Mouse (Mus musculus): ENCODE results near the gene A730071L15Rik. TPM values are rescaled to one million over a fixed set of nuclear protein-coding genes. Genes with fewer than 3 reads are reported as not detected.

Gene A730071L15Rik
- total and polyA plus RNA-seq, 3 experiments, result 0.42 TPM; not detected in 2

DNA sequence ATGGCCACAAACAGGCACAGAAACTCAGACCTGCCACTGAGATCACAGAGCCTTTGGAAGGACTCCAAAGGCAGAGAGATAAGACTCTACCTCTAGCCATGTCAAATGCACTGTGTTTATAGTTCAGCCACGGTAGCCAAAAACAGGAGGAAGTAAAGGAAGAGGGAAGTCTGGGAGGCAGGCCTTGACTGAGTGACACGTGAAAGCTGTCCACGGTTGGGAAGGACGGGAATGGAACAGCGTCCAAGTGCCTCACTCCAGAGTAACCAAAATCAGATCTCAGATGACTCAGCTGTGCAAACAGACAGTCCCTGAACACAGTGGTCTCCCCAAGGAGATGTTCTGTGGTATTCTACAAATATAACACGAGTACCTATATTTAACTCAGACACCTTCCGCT lies 25.1 kb upstream of the A730071L15Rik start (continued):
- no peak for TF ChIP-seq MAZ (IDR thresholded peaks at IDR 0.05; ENCODE audit: low read depth, low read length)
- TF ChIP-seq RAD21 (IDR thresholded peaks at IDR 0.05; ENCODE audit: low read depth, low read length), result no peak
- TF ChIP-seq E2F4 (IDR thresholded peaks at IDR 0.05; ENCODE audit: insufficient replicate concordance, low read depth, low read length), result no peak
- TF ChIP-seq CHD2 (IDR thresholded peaks at IDR 0.05; ENCODE audit: low read length), result no peak
- TF ChIP-seq NRF1 (IDR thresholded peaks at IDR 0.05; ENCODE audit: low read depth, low read length), result no peak
- no peak for TF ChIP-seq PAX5 (IDR thresholded peaks at IDR 0.05; ENCODE audit: low read length)
- no peak for TF ChIP-seq POLR2AphosphoS2 (IDR thresholded peaks at IDR 0.05; ENCODE audit: low read depth, low read length)
- TF ChIP-seq CTCF (conservative IDR thresholded peaks at IDR 0.05 in 1 of 2, IDR thresholded peaks at IDR 0.05 in 1 of 2; ENCODE audit: low read depth in 2 of 2, low read length in 2 of 2), result no peak
- peak; percentile 69 for TF ChIP-seq EP300 (IDR thresholded peaks at IDR 0.05; ENCODE audit: low read length)
- no peak for TF ChIP-seq USF1 (IDR thresholded peaks at IDR 0.05; ENCODE audit: low read depth, low read length)
- no peak for TF ChIP-seq RCOR1 (conservative IDR thresholded peaks at IDR 0.05; ENCODE audit: low read depth, low read length)
- TF ChIP-seq SIN3A (IDR thresholded peaks at IDR 0.05; ENCODE audit: low read length), result peak; percentile 61; the same call in 1 of the 2 replicates
- no peak for TF ChIP-seq HCFC1 (IDR thresholded peaks at IDR 0.05; ENCODE audit: low read depth, low read length)

DNA sequence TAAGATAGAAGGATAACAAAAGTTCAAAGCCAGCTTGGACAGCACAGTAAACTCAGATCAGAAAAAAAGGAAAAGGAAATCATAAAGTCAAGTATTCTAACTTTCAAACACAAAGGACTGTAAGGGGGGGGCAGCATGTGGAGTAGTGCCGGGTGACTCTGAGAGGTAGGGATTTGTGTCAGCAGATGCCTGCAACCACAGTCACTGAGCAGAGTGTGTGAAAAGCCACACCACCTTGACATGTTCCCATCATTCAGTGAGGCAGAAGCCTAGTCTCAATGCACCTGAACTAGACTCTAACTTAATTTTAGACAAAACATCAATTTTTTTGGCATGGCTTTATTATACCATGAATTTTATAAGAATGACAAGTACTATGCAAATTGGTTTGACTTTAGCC lies 24.3 kb upstream of the A730071L15Rik start:
- Histone ChIP-seq H3K79me2 (replicated peaks; ENCODE audit: control insufficient read depth, extremely low read depth, insufficient read depth, poor library complexity, severe bottlenecking) (peaks cover 46% of the 10 kb centered on the region), H3K4me3 (replicated peaks in 1 of 3; ENCODE audit: low read depth in 2 of 3, low read length in 2 of 3, poor library complexity in 1 of 3) (no peak overlapping the region), H3K4me1 (ENCODE audit: control insufficient read depth in 1 of 2, insufficient read depth in 2 of 2) (peaks cover 35 to 69% of the 10 kb centered on the region in 2 experiments), H3K9me3 (replicated peaks; ENCODE audit: low read length) (peaks cover 2% of the 10 kb centered on the region), H3K4me2 (ENCODE audit: insufficient read depth, low read depth, poor library complexity, severe bottlenecking) (no peak overlapping the region), H3K27ac (ENCODE audit: insufficient read depth, low read depth) (no peak overlapping the region), H3K36me3 (replicated peaks in 1 of 2; ENCODE audit: control insufficient read depth in 1 of 2, insufficient read depth in 1 of 2, low read length in 1 of 2) (peaks cover 0 to 17% of the 10 kb centered on the region in 2 experiments), H3K27me3 (replicated peaks) (no peaks in the 10 kb centered on the region), H3K9ac (ENCODE audit: insufficient read depth, low read depth) (no peak overlapping the region)
- TF ChIP-seq ZKSCAN1 (IDR thresholded peaks at IDR 0.05; ENCODE audit: borderline replicate concordance, low read depth, low read length), result no peak
- TF ChIP-seq BHLHE40 (IDR thresholded peaks at IDR 0.05; ENCODE audit: low read depth, low read length), result peak; percentile 68
- TF ChIP-seq ETS1 (conservative IDR thresholded peaks at IDR 0.05; ENCODE audit: low read depth, low read length), result 0 out of 2 replicates have a peak, but pooled peaks have one; percentile 6
- 0 out of 2 replicates have a peak, but pooled peaks have one; percentile 13 for TF ChIP-seq JUND (conservative IDR thresholded peaks at IDR 0.05; ENCODE audit: low read depth, low read length)
- no peak for TF ChIP-seq NRF1 (IDR thresholded peaks at IDR 0.05; ENCODE audit: low read depth, low read length)
- TF ChIP-seq E2F4 (IDR thresholded peaks at IDR 0.05; ENCODE audit: insufficient replicate concordance, low read depth, low read length), result no peak
- peak; percentile 44; the same call in 1 of the 2 replicates for TF ChIP-seq IRF4 (IDR thresholded peaks at IDR 0.05; ENCODE audit: low read depth, low read length)
- 0 out of 2 replicates have a peak, but pooled peaks have one; percentile 11 for TF ChIP-seq EP300 (IDR thresholded peaks at IDR 0.05; ENCODE audit: low read length)
- dilution Hi-C loops (cut with MboI; ENCODE audit: extremely low pct_ligation_motif_present, extremely low pct_unique_long_range_greater_than_20kb, low sequenced_read_pairs) (no loop called here), in situ Hi-C loops (cut with MboI; ENCODE audit: low pct_ligation_motif_present, low pct_unique_long_range_greater_than_20kb, low sequenced_read_pairs) (no loop called here)
- DNase-seq (ENCODE audit: extremely low read depth), result peak; percentile 64
